8 mouse cellular contexts compared by ENCODE assay signal in genomic region chr5:45494093-45494755, GRCm38 (mm10). TPM values are rescaled to one million over a fixed set of nuclear protein-coding genes. Genes with fewer than 3 reads are reported as not detected.
DNase-seq lines count a peak whose midpoint lies in the region; ATAC-seq lines count a peak whose summit lies in the region.

No protein-coding gene starts in this region.

- H3K9me3 ChIP-seq in forebrain, embryonic 12.5 days: no peaks in the 10 kb centered on the region
- no peaks in the 10 kb centered on the region for H3K9me3 ChIP-seq in limb, embryonic 13.5 days
- no peaks in the 10 kb centered on the region for H3K9me3 ChIP-seq in neural tube, embryonic 12.5 days

- H3K27ac ChIP-seq in forebrain, embryonic 12.5 days: no peak overlapping the region
- H3K27ac ChIP-seq in limb, embryonic 13.5 days: no peak overlapping the region
- H3K27ac ChIP-seq in neural tube, embryonic 12.5 days: no peak overlapping the region

- WGBS in forebrain, embryonic 12.5 days: 71% methylated on average over 9 of the region's 9 CpGs
- 44% methylated on average over 9 of the region's 9 CpGs for WGBS in limb, embryonic 13.5 days
- WGBS in neural tube, embryonic 12.5 days: 61% methylated on average over 9 of the region's 9 CpGs

- peak overlapping the region; percentile 66 for H3K4me3 ChIP-seq in forebrain, embryonic 12.5 days (replicated peaks)
- peak overlapping the region; percentile 79 for H3K4me3 ChIP-seq in limb, embryonic 13.5 days
- H3K4me3 ChIP-seq in neural tube, embryonic 12.5 days: peak overlapping the region; percentile 58

- peaks cover 28% of the 10 kb centered on the region for H3K36me3 ChIP-seq in forebrain, embryonic 12.5 days (replicated peaks)
- H3K36me3 ChIP-seq in limb, embryonic 13.5 days: peaks cover 42% of the 10 kb centered on the region
- H3K36me3 ChIP-seq in neural tube, embryonic 12.5 days: peaks cover 24% of the 10 kb centered on the region

- peaks cover 12% of the 10 kb centered on the region; the same call in 1 of the 2 replicates for H3K27me3 ChIP-seq in forebrain, embryonic 12.5 days
- H3K27me3 ChIP-seq in limb, embryonic 13.5 days: no peaks in the 10 kb centered on the region
- H3K27me3 ChIP-seq in neural tube, embryonic 12.5 days (replicated peaks): no peaks in the 10 kb centered on the region

- no peak for ATAC-seq in forebrain, embryonic 12.5 days (ENCODE audit: low FRiP score)
- ATAC-seq in limb, embryonic 13.5 days (ENCODE audit: low FRiP score, low read depth): no peak
- no peak for ATAC-seq in neural tube, embryonic 12.5 days (ENCODE audit: low FRiP score, low read depth)

- peak overlapping the region; percentile 75 for H3K9ac ChIP-seq in forebrain, embryonic 12.5 days
- peak overlapping the region; percentile 85 for H3K9ac ChIP-seq in limb, embryonic 13.5 days
- peak overlapping the region; percentile 61 for H3K9ac ChIP-seq in neural tube, embryonic 12.5 days

- peak; percentile 58 for DNase-seq in kidney, adult 9 months
- DNase-seq in kidney, adult 11 months: no peak
- DNase-seq in right cerebral cortex, postnatal 36 days (ENCODE audit: low spot score in 2 of 2): no peak
- DNase-seq in left cerebral cortex, adult 18-20 months (ENCODE audit: low spot score in 2 of 2): no peak
- DNase-seq in adrenal gland, postnatal 10 days: no peak

- peak overlapping the region; percentile 74 for H3K4me2 ChIP-seq in forebrain, embryonic 12.5 days
- H3K4me2 ChIP-seq in limb, embryonic 13.5 days (replicated peaks): peak overlapping the region; percentile 82
- H3K4me2 ChIP-seq in neural tube, embryonic 12.5 days (replicated peaks): peak overlapping the region; percentile 76

- peaks cover 13% of the 10 kb centered on the region for H3K4me1 ChIP-seq in forebrain, embryonic 12.5 days
- H3K4me1 ChIP-seq in limb, embryonic 13.5 days: peaks cover 23% of the 10 kb centered on the region
- H3K4me1 ChIP-seq in neural tube, embryonic 12.5 days: peaks cover 7% of the 10 kb centered on the region; the same call in 1 of the 2 replicates

RNA-seq across cellular contexts. Expression of gene Lap3, which starts 1.1 kb away (rescaled TPM):
- 67.2 and 67.7 TPM in 2 replicates for polyA plus RNA-seq in forebrain, embryonic 12.5 days (2016; fragmentation: Nextera tagmentation; extraction: Ambion mirVana)
- polyA plus RNA-seq in limb, embryonic 13.5 days (2015; fragmentation: Nextera tagmentation; extraction: Ambion mirVana): 78.2 and 78.8 TPM in 2 replicates
- polyA plus RNA-seq in neural tube, embryonic 12.5 days (2016; fragmentation: Nextera tagmentation; extraction: Ambion mirVana): 52.3 and 56.0 TPM in 2 replicates
- 10 to 100 TPM; 49.3 to 60.6 TPM for total RNA-seq in left cerebral cortex, adult 18-20 months (2021)
- total RNA-seq in adrenal gland, postnatal 10 days (2021): 100 to 1,000 TPM; 104 to 117 TPM

RNA-seq across cellular contexts. Expression of gene Med28, which starts 25.8 kb away (rescaled TPM):
- 285 and 297 TPM in 2 replicates for polyA plus RNA-seq in forebrain, embryonic 12.5 days (2016; fragmentation: Nextera tagmentation; extraction: Ambion mirVana)
- polyA plus RNA-seq in limb, embryonic 13.5 days (2015; fragmentation: Nextera tagmentation; extraction: Ambion mirVana): 256 and 263 TPM in 2 replicates
- 257 and 275 TPM in 2 replicates for polyA plus RNA-seq in neural tube, embryonic 12.5 days (2016; fragmentation: Nextera tagmentation; extraction: Ambion mirVana)
- 100 to 1,000 TPM; 106 to 114 TPM for total RNA-seq in left cerebral cortex, adult 18-20 months (2021)
- total RNA-seq in adrenal gland, postnatal 10 days (2021): 10 to 100 TPM; 75.1 to 78.8 TPM

RNA-seq across cellular contexts. Expression of gene Clrn2, which starts 40.7 kb away (rescaled TPM):
- polyA plus RNA-seq in forebrain, embryonic 12.5 days (2016; fragmentation: Nextera tagmentation; extraction: Ambion mirVana): not detected in 2 replicates
- polyA plus RNA-seq in limb, embryonic 13.5 days (2015; fragmentation: Nextera tagmentation; extraction: Ambion mirVana): not detected in 2 replicates
- not detected in 2 replicates for polyA plus RNA-seq in neural tube, embryonic 12.5 days (2016; fragmentation: Nextera tagmentation; extraction: Ambion mirVana)
- 1 to 10 TPM in 1 of 2 experiments, under 1 TPM in 1; 0.98 to 1.1 TPM for total RNA-seq in left cerebral cortex, adult 18-20 months (2021)
- not detected for total RNA-seq in adrenal gland, postnatal 10 days (2021)

RNA-seq across cellular contexts. Expression of gene Qdpr, which starts 44.2 kb away (rescaled TPM):
- 102 TPM in 2 replicates for polyA plus RNA-seq in forebrain, embryonic 12.5 days (2016; fragmentation: Nextera tagmentation; extraction: Ambion mirVana)
- polyA plus RNA-seq in limb, embryonic 13.5 days (2015; fragmentation: Nextera tagmentation; extraction: Ambion mirVana): 122 and 128 TPM in 2 replicates
- polyA plus RNA-seq in neural tube, embryonic 12.5 days (2016; fragmentation: Nextera tagmentation; extraction: Ambion mirVana): 100 and 110 TPM in 2 replicates
- 100 to 1,000 TPM; 150 to 168 TPM for total RNA-seq in left cerebral cortex, adult 18-20 months (2021)
- 100 to 1,000 TPM; 156 to 161 TPM for total RNA-seq in adrenal gland, postnatal 10 days (2021)
